Mouse (Mus musculus) thymus, postnatal 25 days (tissue): ENCODE results near the gene Cdhr5.
"Not testable (repeated sequence)": the region's sequence is repeated elsewhere in the genome, so short reads cannot be mapped to it uniquely, and the experiment has no call there.

ENCODE experiments used
- DNase-seq: peaks from one replicate; pipeline ENCODE4 v3.0.0; 2022

The Cdhr5 gene

GRCm38 (mm10) chr7:141277701-141278678, 1.4 kb upstream of the Cdhr5 start:
- DNase-seq, result no peak

- DNase-seq, result no peak
These were observed 1.2 kb downstream of the Cdhr5 start for GRCm38 (mm10) chr7:141275356-141275755.

- DNase-seq, result no peak
These were observed 6.0 kb downstream of the Cdhr5 start for GRCm38 (mm10) chr7:141270631-141271030.

GRCm38 (mm10) chr7:141269273-141269545, 7.4 kb downstream of the Cdhr5 start:
- DNase-seq, result no peak

DNA sequence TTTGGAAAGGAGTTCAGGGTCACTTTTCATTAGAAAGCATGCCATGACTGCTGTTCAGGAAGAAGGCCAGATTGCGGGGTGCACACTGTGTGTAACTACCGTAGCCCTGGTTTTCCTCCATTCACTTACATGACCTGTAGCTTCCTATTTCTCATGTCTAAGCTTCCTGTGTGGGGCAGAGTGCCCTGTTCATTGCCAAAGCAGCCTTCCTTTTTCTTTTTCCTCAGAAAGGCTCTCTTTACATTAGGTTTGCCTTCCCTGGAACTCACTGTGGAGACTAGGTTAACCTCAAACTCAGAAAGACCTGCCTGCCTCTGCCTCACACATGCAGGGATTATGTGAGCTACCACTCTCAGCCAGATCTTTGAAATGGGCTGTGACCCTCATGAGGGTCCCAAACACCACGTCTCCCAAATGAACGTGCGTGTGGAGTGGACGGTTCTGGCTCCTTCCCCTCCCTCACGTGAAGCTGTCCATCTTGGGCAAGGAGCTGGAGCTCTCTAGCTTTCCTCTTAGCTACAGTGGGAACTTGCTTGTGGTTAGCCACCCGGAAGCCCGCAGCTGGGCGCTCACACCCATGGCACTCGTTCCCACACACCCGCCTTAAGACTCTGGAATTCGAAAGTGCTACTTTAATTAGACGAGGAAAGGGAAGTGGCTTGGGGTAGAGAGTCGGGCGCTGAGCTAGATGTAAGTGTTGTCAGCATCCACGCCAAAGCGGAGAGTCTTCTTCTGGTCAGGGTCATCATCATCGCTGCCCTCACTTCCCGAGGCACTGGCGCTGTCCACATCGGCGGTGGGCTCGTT, 7.9 kb downstream of the Cdhr5 start:
- DNase-seq, result no peak

GRCm38 (mm10) chr7:141265739-141266561, 10.6 kb downstream of the Cdhr5 start, which contains the start of gene Irf7:
Gene Irf7, minus strand, starts transcription at chr7:141266481.
- peak; percentile 76 for DNase-seq

- peak; percentile 26 for DNase-seq
These were observed 11.2 kb downstream of the Cdhr5 start for GRCm38 (mm10) chr7:141265411-141265738.

GRCm38 (mm10) chr7:141264761-141265410, 11.7 kb downstream of the Cdhr5 start:
- DNase-seq, result peak; percentile 78

DNA sequence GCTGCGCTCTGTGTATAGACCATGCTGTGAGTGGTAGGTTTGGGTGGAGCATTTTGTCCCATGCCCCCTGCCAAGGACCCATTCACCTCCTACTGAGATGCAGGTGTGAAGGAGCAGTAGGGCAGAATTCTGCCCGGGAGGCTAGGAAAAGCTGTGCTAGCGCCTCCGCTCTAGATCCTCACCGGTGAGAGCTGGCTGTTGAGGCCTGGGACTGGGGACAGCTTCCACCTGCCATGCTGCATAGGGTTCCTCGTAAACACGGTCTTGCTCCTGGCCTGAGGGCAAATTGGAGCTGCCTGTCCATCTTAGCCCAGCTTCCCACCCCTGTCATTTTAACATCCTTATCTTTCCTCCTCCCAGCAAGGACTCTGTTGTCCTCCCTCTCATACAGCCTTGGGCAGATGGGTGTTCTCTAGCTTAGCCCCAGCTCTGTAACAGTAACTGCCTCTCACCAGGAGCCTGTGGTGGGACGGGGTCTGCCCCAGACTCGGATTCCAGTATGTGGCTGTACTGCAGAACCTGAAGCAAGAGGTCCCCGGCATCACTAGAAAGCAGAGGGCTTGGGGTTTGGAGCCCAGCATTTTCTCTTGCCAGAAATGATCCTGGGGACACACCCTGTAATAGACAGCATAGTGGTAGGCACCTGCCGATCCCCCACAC, 12.4 kb downstream of the Cdhr5 start:
- DNase-seq, result no peak

DNA sequence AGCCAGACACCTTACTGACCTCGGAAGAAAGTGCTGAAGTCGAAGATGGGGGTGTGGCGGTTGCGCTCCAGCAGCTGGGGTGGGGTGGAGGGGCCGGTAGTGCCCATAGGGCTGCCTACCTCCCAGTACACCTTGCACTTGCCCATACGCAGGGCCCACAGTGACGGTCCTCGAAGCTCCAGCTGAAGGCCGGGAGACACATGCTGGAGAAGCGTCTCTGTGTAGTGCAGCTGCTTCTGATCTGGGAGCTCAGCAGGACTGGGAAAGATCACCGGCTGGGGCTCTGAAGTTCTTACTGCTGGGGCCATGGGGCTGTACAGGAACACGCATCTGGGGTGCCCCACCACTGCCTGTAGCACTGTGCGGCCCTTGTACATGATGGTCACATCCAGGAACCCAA, 12.9 kb downstream of the Cdhr5 start:
- no peak for DNase-seq

DNA sequence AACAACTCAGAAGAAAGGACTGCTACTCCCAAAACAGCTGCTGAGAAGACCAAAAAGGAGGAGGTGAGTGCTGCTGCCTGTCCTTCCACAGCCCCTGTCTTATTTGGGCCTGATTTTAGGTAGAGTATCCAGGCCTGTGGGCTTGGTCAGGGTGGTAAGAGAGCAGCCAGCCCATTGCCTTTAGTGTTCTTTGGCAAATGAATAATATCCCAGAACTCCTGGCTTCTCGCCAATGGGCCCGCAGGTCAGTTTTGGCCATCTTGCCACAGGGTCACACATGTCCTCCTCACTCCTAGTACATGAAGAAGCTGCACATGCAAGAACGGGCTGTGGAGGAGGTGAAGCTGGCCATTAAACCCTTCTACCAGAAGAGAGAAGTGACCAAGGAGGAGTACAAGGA, 15.1 kb downstream of the Cdhr5 start:
- DNase-seq, result no peak

DNA sequence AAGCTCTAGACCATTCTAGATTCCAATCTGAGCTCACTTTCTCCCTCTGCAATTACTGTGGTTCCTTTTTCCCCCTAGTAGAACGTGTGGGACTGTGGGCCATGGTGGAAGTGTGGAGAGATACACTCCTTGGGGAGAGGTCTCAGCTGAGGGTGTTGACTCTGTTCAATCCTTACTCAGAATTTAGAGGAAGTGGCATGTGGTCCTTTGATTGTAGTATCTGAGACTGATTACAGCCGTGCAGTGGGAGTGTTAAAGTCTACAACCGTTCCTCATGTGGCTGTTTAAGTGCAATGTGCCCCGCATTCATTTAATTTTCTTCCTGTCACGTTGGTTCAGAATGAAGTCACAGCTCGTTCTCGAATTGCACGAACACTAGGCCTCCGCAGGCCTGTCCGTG, 20.4 kb downstream of the Cdhr5 start:
- DNase-seq, result no peak

DNA sequence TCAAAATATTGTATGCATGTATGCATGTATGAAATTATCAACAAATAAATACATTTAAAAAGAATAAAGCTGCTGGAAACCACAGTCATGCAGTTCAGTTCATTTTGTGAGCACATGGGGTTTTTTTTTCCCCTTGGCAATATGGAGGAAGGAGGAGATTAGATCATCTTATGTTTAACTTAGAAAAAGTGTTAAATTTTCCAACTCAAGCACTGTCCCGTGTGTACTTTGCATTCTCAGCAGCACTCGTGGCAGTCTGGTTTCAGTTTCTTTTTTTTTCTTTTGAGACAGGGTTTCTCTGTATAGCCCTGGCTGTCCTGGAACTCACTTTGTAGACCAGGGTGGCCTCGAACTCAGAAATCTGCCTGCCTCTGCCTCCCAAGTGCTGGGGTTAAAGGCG, 26.1 kb downstream of the Cdhr5 start:
- DNase-seq, result not testable (repeated sequence)

DNA sequence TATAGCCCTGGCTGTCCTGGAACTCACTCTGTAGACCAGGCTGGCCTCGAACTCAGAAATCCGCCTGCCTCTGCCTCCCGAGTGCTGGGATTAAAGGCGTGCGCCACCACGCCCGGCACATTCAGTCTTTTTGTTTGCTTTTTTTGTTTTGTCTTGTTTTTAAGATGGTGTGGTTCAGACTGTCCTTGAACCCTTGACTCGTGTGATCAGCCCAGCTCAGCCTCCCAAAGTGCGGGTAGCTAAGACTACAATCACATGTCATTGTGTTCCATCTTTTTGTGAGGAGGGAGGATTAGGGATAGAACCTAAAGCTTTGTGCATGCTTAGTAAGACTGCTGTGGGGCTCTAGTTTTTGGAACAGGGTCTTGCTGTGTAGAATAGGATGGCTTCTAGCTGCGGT, 45.0 kb downstream of the Cdhr5 start:
- no peak for DNase-seq

DNA sequence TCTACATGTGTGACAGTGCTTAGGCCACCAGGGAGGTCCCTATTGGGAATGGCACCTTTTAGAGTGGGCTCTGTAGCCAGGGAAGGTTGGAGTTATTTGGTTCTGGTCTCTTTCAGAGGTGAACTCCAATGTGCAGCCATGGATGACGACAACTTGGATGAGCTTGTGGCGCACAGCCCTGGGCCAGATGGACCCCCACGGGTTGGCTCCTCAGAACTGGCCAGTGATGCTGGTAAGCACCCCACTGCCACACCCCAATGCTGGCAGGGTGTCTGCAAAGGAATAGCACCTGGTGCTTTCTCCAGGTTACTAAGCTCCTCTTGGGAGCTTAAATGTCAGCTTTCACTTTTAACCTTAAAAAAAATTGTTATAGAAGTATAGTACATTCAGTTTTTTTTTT, 45.5 kb downstream of the Cdhr5 start:
- no peak for DNase-seq

DNA sequence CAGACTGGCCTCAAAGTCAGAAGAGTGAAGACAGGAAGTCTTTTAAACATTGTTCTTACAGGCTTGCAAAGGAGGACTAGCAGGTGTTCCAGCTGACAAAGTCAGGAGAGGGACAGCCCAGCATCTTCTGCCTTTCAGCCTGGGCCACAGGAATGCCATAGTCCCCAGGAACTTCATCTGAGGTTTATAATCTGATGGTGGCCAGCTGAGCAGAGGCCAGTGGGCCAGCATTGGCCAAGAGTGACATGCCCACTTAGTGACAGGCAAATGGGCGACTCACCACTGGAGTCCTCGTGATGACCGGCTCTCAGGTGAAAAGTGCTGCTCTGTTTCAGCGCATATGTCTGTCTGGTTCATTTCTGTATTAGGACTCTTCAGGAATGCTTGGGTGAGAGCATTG, 46.0 kb downstream of the Cdhr5 start:
- DNase-seq, result no peak

DNA sequence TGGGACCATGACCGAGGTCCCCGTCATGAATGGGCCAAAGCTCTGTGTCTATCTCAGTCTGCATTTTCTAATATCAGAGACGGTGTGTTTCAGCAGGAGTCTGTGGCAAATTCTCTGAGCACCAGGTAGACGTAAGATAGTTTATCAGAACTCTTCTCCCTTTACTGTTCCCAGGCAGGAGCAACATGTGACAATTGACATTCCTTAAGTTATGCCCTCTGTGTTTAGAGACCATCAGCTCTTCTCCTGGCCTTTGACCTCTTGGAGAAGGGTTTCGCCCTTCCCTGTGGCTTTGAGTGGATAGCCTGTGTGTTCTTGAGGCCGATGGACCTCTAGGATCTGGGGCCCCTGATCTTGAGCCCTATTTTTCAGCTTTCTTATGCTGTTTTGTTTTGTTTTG, 46.9 kb downstream of the Cdhr5 start:
- DNase-seq, result no peak

- DNase-seq, result peak; percentile 96
These were observed 48.1 kb downstream of the Cdhr5 start, which contains the start of gene Phrf1 for GRCm38 (mm10) chr7:141228279-141229067. Gene Phrf1, plus strand, starts transcription at chr7:141228784.

DNA sequence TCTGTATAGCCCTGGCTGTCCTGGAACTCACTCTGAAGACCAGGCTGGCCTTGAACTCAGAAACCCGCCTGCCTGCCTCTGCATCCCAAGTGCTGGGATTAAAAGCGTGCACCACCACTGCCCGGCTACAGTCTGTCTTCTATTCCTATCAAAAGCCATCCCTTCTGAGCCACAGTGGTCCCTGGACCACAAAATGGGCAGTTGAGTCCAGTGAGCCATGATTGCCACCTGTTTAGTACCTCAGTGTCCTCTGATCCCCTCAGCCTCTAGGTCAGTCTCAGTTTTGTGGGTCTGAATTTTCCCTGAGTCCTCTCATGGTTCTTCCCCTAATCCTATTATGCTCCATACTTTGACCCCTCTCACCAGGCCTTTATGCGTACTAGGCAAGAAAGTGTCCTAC, 48.8 kb downstream of the Cdhr5 start:
- no peak for DNase-seq

GRCm38 (mm10) chr7:141226535-141226934, 50.1 kb downstream of the Cdhr5 start:
- no peak for DNase-seq

GRCm38 (mm10) chr7:141222696-141223215, 53.8 kb downstream of the Cdhr5 start:
- DNase-seq, result no peak
